Mouse (Mus musculus): ENCODE data around the gene Naif1. TPM values are rescaled to one million over a fixed set of nuclear protein-coding genes. Genes with fewer than 3 reads are reported as not detected.

The Naif1 gene
- total and polyA plus RNA-seq, 2 experiments, result 0.83 to 3.0 TPM

DNA sequence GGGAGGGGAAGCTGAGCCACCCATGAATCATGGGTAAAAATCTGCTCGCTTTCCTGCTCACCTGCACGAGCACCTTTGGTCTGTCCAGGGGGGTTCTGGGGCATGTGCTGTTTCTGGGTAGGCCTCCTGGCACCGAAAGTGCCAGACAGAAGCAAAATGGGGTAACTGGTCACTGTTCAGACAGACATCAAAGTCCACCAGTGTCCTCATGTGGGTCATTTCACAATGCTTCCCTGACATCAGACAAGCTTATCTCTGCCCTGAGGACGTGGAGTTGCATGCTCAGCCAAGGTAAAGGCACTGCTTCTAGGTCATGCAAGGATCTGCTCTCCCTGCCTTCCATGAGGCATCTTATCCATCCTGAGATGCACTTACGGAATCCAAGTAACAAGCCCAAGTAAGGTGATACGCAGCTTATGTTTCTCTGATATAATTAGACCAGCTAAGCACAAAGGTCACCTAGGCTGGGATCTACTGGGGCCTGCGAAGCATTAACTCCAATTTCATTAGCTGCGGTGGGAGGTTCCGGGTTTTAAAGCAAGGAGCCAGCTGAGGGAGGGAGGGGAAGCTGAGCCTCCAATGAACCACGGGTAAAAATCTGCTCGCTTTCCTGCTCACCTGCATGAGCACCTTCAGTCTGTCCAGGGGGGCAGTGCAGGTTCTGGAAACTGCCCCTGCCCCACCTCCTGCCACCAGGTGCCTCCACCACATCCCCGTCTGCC, 31.7 kb upstream of the Naif1 start:
- peak overlapping the region; percentile 65 for H3K9ac ChIP-seq (ENCODE audit: low read depth, low read length)

DNA sequence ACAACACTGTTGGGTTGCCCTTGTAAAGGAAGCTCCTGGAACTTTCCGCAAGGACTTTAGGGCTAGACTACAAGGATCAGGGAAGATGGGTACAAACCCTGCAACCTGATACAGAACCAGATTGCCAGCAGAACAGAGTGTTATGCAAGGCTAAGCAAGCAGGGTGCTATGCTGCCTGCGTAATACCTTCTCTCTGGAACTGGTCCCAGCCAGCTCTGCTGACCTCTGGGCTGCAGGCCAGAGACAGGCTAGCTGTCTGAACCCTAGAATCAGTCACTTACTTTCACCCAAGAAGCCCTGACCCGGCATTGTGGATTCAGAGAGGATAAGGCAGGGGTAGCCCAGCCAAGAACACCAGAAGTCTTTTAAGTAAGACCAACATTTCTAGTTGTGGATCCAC, 30.9 kb upstream of the Naif1 start:
- Histone ChIP-seq H3K27me3 (ENCODE audit: control insufficient read depth, insufficient read depth, low read length) (no peaks in the 10 kb centered on the region), H3K4me1 (ENCODE audit: control insufficient read depth, insufficient read depth, low read length) (peaks cover 36% of the 10 kb centered on the region), H3K9ac (ENCODE audit: low read depth, low read length) (peak overlapping the region; percentile 65), H3K79me2 (ENCODE audit: control insufficient read depth, insufficient read depth, low read length) (peaks cover 3% of the 10 kb centered on the region; the same call in 1 of the 2 replicates), H3K4me3 (ENCODE audit: insufficient read depth, low read depth, low read length) (peak overlapping the region; percentile 19; the same call in 1 of the 2 replicates), H3K36me3 (ENCODE audit: control insufficient read depth, insufficient read depth, low read length) (peaks cover 57% of the 10 kb centered on the region), H3K27ac (replicated peaks; ENCODE audit: insufficient read depth, low read depth, low read length) (peak overlapping the region; percentile 93)
- WGBS, result 10% methylated on average over 3 of the region's 3 CpGs
- DNase-seq (ENCODE audit: extremely low read depth, low read depth, low spot score), result peak; percentile 97
- TF ChIP-seq CTCF (IDR thresholded peaks at IDR 0.05; ENCODE audit: low read depth, low read length), result no peak
- TF ChIP-seq POLR2A (IDR thresholded peaks at IDR 0.05; ENCODE audit: extremely low read depth, insufficient read depth, low read length), result no peak

More for the DNA sequence above, 31.7 kb upstream of the Naif1 start:
- 32% methylated on average over 12 of the region's 12 CpGs for WGBS
- peak overlapping the region; percentile 93 for H3K27ac ChIP-seq (replicated peaks; ENCODE audit: insufficient read depth, low read depth, low read length)
- H3K36me3 ChIP-seq (ENCODE audit: control insufficient read depth, insufficient read depth, low read length), result peaks cover 57% of the 10 kb centered on the region
- H3K79me2 ChIP-seq (ENCODE audit: control insufficient read depth, insufficient read depth, low read length), result peaks cover 3% of the 10 kb centered on the region; the same call in 1 of the 2 replicates
- no peaks in the 10 kb centered on the region for H3K27me3 ChIP-seq (ENCODE audit: control insufficient read depth, insufficient read depth, low read length)
- no peak for TF ChIP-seq POLR2A (IDR thresholded peaks at IDR 0.05; ENCODE audit: extremely low read depth, insufficient read depth, low read length)
- 0 out of 2 replicates have a peak, but pooled peaks have one; percentile 3 for TF ChIP-seq CTCF (IDR thresholded peaks at IDR 0.05; ENCODE audit: low read depth, low read length)
- peak; percentile 99 for DNase-seq (ENCODE audit: extremely low read depth, low read depth, low spot score)
- H3K4me3 ChIP-seq (ENCODE audit: insufficient read depth, low read depth, low read length), result peak overlapping the region; percentile 19
- H3K4me1 ChIP-seq (ENCODE audit: control insufficient read depth, insufficient read depth, low read length), result peaks cover 35% of the 10 kb centered on the region

- H3K79me2 ChIP-seq (ENCODE audit: control insufficient read depth, insufficient read depth, low read length), result peaks cover 3% of the 10 kb centered on the region; the same call in 1 of the 2 replicates
- peaks cover 53% of the 10 kb centered on the region for H3K36me3 ChIP-seq (ENCODE audit: control insufficient read depth, insufficient read depth, low read length)
- H3K27ac ChIP-seq (replicated peaks; ENCODE audit: insufficient read depth, low read depth, low read length), result peak overlapping the region; percentile 86
- no peaks in the 10 kb centered on the region for H3K27me3 ChIP-seq (ENCODE audit: control insufficient read depth, insufficient read depth, low read length)
- H3K4me3 ChIP-seq (ENCODE audit: insufficient read depth, low read depth, low read length), result peak overlapping the region; percentile 61; the same call in 1 of the 2 replicates
- H3K9ac ChIP-seq (ENCODE audit: low read depth, low read length), result peak overlapping the region; percentile 78
- WGBS, result 26% methylated on average over 12 of the region's 12 CpGs
- H3K4me1 ChIP-seq (ENCODE audit: control insufficient read depth, insufficient read depth, low read length), result peaks cover 38% of the 10 kb centered on the region
- TF ChIP-seq CTCF (IDR thresholded peaks at IDR 0.05; ENCODE audit: low read depth, low read length) (no peak), POLR2A (IDR thresholded peaks at IDR 0.05; ENCODE audit: extremely low read depth, insufficient read depth, low read length) (0 out of 2 replicates have a peak, but pooled peaks have one; percentile 35)
- peak; percentile 82 for DNase-seq (ENCODE audit: extremely low read depth, low read depth, low spot score)
Observed at GRCm38 (mm10) chr2:32420066-32420608, 30.1 kb upstream of the Naif1 start.

DNA sequence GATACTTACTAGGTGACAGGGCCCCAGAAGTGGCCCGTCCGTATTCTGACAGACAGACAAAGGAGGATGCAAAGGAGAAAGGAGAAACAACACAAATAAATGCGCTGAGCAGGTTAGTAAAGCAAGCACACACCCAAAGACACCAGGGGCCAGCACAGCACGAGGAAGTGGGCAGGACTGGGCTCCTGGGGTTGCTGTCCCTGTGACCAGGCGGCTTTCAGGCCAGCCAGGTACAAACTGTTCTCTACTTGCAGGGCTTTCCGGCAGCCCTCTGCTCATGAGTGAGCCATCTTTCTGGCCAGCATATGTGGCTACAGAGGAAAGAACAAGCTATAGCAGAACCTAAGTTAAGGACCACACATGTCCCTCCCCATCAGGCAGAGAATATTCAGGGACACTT, 29.6 kb upstream of the Naif1 start:
- H3K4me3 ChIP-seq (ENCODE audit: insufficient read depth, low read depth, low read length), result peak overlapping the region; percentile 61
- H3K9ac ChIP-seq (ENCODE audit: low read depth, low read length), result peak overlapping the region; percentile 78
- peaks cover 48% of the 10 kb centered on the region for H3K36me3 ChIP-seq (ENCODE audit: control insufficient read depth, insufficient read depth, low read length)
- H3K27ac ChIP-seq (replicated peaks; ENCODE audit: insufficient read depth, low read depth, low read length), result peak overlapping the region; percentile 86
- no peaks in the 10 kb centered on the region for H3K27me3 ChIP-seq (ENCODE audit: control insufficient read depth, insufficient read depth, low read length)
- peaks cover 3% of the 10 kb centered on the region; the same call in 1 of the 2 replicates for H3K79me2 ChIP-seq (ENCODE audit: control insufficient read depth, insufficient read depth, low read length)
- 31% methylated on average over 6 of the region's 6 CpGs for WGBS
- no peak for TF ChIP-seq POLR2A (IDR thresholded peaks at IDR 0.05; ENCODE audit: extremely low read depth, insufficient read depth, low read length)
- TF ChIP-seq CTCF (IDR thresholded peaks at IDR 0.05; ENCODE audit: low read depth, low read length), result no peak
- peaks cover 38% of the 10 kb centered on the region for H3K4me1 ChIP-seq (ENCODE audit: control insufficient read depth, insufficient read depth, low read length)
- DNase-seq (ENCODE audit: extremely low read depth, low read depth, low spot score), result peak; percentile 69

GRCm38 (mm10) chr2:32421851-32422251, 28.4 kb upstream of the Naif1 start:
- WGBS, result 30% methylated on average over 6 of the region's 6 CpGs
- peak overlapping the region; percentile 86 for H3K27ac ChIP-seq (replicated peaks; ENCODE audit: insufficient read depth, low read depth, low read length)
- DNase-seq (ENCODE audit: extremely low read depth, low read depth, low spot score), result peak; percentile 81

More at GRCm38 (mm10) chr2:32421851-32422251, 28.4 kb upstream of the Naif1 start:
- Histone ChIP-seq H3K27me3 (ENCODE audit: control insufficient read depth, insufficient read depth, low read length) (no peaks in the 10 kb centered on the region), H3K79me2 (ENCODE audit: control insufficient read depth, insufficient read depth, low read length) (peaks cover 5% of the 10 kb centered on the region; the same call in 1 of the 2 replicates), H3K9ac (ENCODE audit: low read depth, low read length) (peak overlapping the region; percentile 78), H3K36me3 (ENCODE audit: control insufficient read depth, insufficient read depth, low read length) (peaks cover 36% of the 10 kb centered on the region), H3K4me3 (ENCODE audit: insufficient read depth, low read depth, low read length) (peak overlapping the region; percentile 61), H3K4me1 (ENCODE audit: control insufficient read depth, insufficient read depth, low read length) (peaks cover 30% of the 10 kb centered on the region)
- TF ChIP-seq POLR2A (IDR thresholded peaks at IDR 0.05; ENCODE audit: extremely low read depth, insufficient read depth, low read length) (0 out of 2 replicates have a peak, but pooled peaks have one; percentile 7), CTCF (IDR thresholded peaks at IDR 0.05; ENCODE audit: low read depth, low read length) (no peak)

All from liver, adult 2 months (tissue).